Mouse (Mus musculus): ENCODE data around the gene Ppfia1. TPM values are rescaled to one million over a fixed set of nuclear protein-coding genes. Genes with fewer than 3 reads are reported as not detected.

The Ppfia1 gene
- polyA plus RNA-seq, 1 experiment from 2014 or later = 43.7 TPM

DNA sequence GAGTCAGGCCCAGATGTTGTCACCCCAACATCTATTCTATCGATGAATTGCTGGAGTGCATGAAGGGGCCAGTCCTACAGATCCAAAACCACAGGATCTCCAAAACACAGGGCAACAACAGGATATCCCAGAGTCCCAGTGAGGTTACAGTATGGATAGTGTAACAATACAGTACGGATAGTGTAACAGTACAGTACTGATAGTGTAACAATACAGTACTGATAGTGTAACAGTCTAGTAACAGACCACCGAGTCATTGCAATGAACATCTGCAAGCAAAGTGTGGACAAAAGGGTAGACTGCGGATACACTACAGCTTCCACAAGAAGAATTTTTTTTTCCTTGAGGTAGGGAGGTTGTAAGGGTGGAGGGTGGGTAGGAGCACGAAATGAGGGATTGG is 12.2 kb downstream of the Ppfia1 start:
- WGBS = 93% methylated on average over 5 of the region's 5 CpGs
- no peak for ATAC-seq (ENCODE audit: low FRiP score, low read depth)
- H3K4me1 ChIP-seq = no peaks in the 10 kb centered on the region
- H3K27me3 ChIP-seq (replicated peaks) = no peaks in the 10 kb centered on the region
- H3K9ac ChIP-seq = no peak overlapping the region
- peaks cover 6% of the 10 kb centered on the region; the same call in 1 of the 2 replicates for H3K36me3 ChIP-seq
- no peak overlapping the region for H3K27ac ChIP-seq
- H3K9me3 ChIP-seq = no peaks in the 10 kb centered on the region
- no peak overlapping the region for H3K4me3 ChIP-seq
- no peak overlapping the region for H3K4me2 ChIP-seq (replicated peaks)

DNA sequence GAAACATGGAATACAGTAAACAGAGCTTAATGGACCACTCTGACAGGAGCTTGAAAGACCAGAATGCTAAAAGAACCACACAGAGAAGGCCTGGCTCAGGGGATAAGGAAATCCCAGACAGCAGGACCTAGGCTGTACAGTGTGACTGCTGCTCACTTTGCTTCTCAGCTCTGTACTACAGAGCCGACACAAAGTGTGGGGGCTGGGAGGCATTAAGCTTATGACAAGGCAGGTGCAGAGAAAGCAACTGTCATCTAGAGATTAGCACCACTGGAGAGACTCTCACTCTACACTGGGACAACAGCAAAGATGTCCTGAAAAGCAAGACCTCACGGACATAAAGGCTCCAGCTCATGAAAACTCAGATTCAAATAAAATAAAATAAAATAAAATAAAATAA is 14.4 kb downstream of the Ppfia1 start:
- Histone ChIP-seq H3K27ac (no peak overlapping the region), H3K9ac (no peak overlapping the region), H3K9me3 (no peaks in the 10 kb centered on the region), H3K36me3 (no peaks in the 10 kb centered on the region), H3K27me3 (replicated peaks) (no peaks in the 10 kb centered on the region), H3K4me3 (no peak overlapping the region), H3K4me2 (replicated peaks) (no peak overlapping the region), H3K4me1 (no peaks in the 10 kb centered on the region)
- ATAC-seq (ENCODE audit: low FRiP score, low read depth) = no peak
- WGBS = 83% methylated on average over 2 of the region's 2 CpGs

DNA sequence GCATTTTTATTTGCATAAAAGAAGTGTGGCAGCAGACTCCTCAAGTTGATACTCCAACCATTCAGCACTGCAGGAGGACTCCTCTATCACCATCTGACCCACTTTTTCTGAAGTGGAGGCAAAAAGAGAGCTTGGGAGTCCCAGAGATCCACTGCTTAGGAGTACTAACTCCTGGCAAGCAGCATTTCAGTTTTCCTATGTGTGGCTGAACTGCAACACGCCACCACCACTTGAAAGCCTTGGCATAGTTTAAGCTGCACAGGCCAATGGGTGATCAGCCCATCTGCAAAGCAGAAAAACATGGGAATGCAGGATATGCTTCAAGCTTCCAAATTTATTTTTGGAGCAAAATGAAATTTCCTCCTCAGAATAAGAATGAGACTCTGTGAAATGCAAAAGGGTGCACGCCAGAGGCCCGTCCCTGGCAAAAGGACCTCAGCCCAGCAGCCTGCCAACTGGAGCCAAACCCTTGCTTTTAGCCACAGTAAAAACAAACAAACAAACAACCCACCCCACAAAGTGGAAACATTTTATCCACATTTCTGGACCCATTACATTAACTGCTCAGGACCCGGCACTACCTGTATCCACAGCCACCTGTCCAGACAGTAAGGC is 15.4 kb downstream of the Ppfia1 start:
- Histone ChIP-seq H3K9me3 (no peaks in the 10 kb centered on the region), H3K9ac (no peak overlapping the region), H3K4me2 (replicated peaks) (no peak overlapping the region), H3K4me1 (no peaks in the 10 kb centered on the region), H3K27me3 (replicated peaks) (no peaks in the 10 kb centered on the region), H3K4me3 (no peak overlapping the region), H3K27ac (no peak overlapping the region), H3K36me3 (no peaks in the 10 kb centered on the region)
- ATAC-seq (ENCODE audit: low FRiP score, low read depth) = no peak
- 90% methylated on average over 4 of the region's 4 CpGs for WGBS

DNA sequence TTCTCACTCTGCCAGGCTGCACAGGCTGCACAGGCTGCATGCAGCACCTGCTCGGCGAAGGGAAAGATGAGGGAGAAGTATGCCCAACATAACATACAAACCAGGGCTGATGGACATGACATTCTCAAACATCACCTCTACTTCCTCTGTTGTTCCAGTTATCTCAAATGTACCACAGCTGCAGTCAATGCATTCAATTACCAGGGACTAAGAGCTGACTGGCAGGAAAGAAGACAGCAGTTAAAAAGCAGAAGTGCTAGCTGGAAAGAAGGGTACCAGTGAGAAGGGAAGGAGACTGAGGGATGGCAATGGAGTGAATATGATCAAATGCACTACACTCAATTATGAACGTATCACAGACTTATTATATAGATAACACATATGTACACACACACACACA is 17.2 kb downstream of the Ppfia1 start:
- 90% methylated on average over 3 of the region's 3 CpGs for WGBS
- no peak overlapping the region for H3K27ac ChIP-seq
- H3K27me3 ChIP-seq (replicated peaks) = no peaks in the 10 kb centered on the region
- no peak for ATAC-seq (ENCODE audit: low FRiP score, low read depth)
- peaks cover 9% of the 10 kb centered on the region; the same call in 1 of the 2 replicates for H3K4me1 ChIP-seq
- H3K4me2 ChIP-seq (replicated peaks) = no peak overlapping the region
- H3K4me3 ChIP-seq = no peak overlapping the region
- H3K36me3 ChIP-seq = no peaks in the 10 kb centered on the region
- no peaks in the 10 kb centered on the region for H3K9me3 ChIP-seq
- no peak overlapping the region for H3K9ac ChIP-seq

DNA sequence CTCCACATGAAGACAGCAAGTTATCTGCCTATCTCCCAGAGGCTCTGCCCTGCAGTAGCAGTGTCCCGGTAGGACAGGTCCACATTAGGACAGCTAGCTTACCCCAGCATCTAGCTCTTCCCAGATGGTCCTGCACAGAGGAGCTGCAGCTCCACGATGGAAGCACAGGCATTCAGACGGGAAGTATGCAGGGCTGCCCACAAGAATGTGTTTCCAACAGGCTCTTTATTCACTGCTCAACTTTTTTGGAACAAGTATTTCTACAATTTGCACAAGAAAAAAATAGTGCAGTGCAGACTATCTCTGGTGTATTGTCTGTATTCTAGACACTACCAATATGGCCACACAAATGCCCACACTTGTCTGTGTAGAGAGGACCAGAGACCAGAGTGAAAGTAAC is 18.8 kb downstream of the Ppfia1 start:
- Histone ChIP-seq H3K9me3 (no peaks in the 10 kb centered on the region), H3K27ac (no peak overlapping the region), H3K9ac (no peak overlapping the region), H3K36me3 (no peaks in the 10 kb centered on the region), H3K4me2 (replicated peaks) (no peak overlapping the region), H3K4me1 (peaks cover 9% of the 10 kb centered on the region; the same call in 1 of the 2 replicates), H3K4me3 (no peak overlapping the region), H3K27me3 (replicated peaks) (no peaks in the 10 kb centered on the region)
- WGBS = 91% methylated on average over 3 of the region's 3 CpGs
- no peak for ATAC-seq (ENCODE audit: low FRiP score, low read depth)

DNA sequence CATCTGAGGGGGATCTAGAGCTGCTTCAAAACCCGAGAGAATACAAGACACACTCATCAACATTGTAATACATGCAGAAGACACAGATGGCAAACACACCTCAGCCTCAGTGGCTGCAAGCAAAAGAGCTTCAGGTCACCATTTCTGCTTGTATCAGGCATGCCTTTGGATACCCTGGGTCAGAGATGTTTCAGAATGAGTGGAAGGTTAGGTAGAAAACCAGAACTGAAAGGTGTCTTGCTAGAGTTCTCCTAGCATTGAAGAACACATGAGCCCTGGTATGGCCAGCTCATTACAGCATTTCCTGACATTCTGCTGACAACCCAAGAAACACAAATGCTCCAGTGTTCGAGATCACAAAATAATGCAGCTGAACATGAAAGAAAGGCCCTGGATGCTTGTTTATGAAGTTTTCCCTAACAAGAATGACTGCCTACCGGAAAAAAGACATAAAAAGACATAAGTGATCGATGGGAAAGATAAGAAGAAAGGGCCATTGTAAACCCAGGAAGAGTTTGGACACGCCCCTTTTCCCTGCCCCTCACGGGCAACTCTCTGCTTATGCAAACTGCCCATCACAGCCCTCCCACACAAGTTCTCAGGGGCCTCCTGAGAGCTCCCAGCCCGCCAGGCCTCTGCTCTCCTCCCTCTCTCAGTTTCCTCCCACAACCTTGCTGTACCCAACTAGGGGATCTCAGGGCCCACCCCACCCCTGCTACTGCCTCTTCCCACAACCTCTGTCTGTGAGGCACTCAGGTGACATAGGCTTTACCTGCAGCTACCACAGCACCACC is 21.7 kb downstream of the Ppfia1 start:
- H3K4me2 ChIP-seq (replicated peaks) = no peak overlapping the region
- no peaks in the 10 kb centered on the region for H3K9me3 ChIP-seq
- H3K4me1 ChIP-seq = peaks cover 9% of the 10 kb centered on the region; the same call in 1 of the 2 replicates
- no peak overlapping the region for H3K4me3 ChIP-seq
- no peak overlapping the region for H3K27ac ChIP-seq
- no peaks in the 10 kb centered on the region for H3K36me3 ChIP-seq
- WGBS = 37% methylated on average over 7 of the region's 7 CpGs
- H3K9ac ChIP-seq = no peak overlapping the region
- no peaks in the 10 kb centered on the region for H3K27me3 ChIP-seq (replicated peaks)
- ATAC-seq (ENCODE audit: low FRiP score, low read depth) = no peak

DNA sequence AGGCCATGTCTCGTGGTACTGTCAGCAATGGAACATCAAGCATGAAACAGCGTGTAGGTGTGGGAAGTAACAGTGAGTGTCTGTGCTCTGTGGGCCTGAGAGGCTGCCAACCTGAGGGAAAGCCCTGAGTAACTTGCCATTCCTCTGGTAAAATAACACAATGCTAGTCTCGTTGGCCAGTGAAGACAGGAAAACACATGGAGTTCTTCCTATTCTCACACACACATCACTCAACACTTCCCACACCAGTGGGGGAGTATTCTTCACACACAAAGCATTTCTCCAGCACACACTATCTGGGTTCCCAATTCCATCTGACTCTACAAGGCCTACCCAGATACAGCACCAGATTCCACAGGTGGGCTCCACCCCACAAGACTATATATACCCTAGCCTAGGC is 23.7 kb downstream of the Ppfia1 start:
- H3K9me3 ChIP-seq = no peaks in the 10 kb centered on the region
- no peak overlapping the region for H3K27ac ChIP-seq
- H3K4me2 ChIP-seq (replicated peaks) = no peak overlapping the region
- WGBS = 85% methylated on average over 3 of the region's 3 CpGs
- H3K4me1 ChIP-seq = peaks cover 9% of the 10 kb centered on the region; the same call in 1 of the 2 replicates
- H3K9ac ChIP-seq = no peak overlapping the region
- no peaks in the 10 kb centered on the region for H3K36me3 ChIP-seq
- ATAC-seq (ENCODE audit: low FRiP score, low read depth) = no peak
- no peaks in the 10 kb centered on the region for H3K27me3 ChIP-seq (replicated peaks)
- no peak overlapping the region for H3K4me3 ChIP-seq

DNA sequence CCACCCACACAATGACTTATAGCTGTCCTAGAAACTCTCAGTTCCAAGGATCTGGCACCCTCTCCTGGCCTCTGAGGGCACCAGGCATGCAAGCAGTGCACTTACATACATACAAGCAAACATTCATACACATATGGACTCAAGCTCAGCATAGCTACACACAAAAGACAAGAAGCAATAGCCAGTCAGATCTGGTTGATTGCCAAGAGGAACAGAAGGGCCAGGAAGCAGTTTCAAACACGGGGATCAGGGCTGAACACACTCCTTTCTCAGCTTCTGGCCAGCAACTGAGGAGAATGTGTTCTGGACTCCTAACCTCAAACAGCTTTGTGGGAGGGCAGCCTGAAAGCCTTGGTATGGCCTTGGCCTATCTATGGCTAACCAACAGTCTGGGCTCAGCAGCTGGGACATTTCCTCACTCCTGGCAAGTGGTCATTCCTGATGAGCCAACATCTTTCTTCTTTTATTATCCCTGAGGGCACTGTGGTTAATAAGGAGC is 25.8 kb downstream of the Ppfia1 start:
- H3K4me3 ChIP-seq = no peak overlapping the region
- no peaks in the 10 kb centered on the region for H3K27me3 ChIP-seq (replicated peaks)
- H3K9me3 ChIP-seq = no peaks in the 10 kb centered on the region
- peaks cover 9% of the 10 kb centered on the region; the same call in 1 of the 2 replicates for H3K4me1 ChIP-seq
- 70% methylated on average over 1 of the region's 1 CpGs for WGBS
- H3K36me3 ChIP-seq = no peaks in the 10 kb centered on the region
- H3K27ac ChIP-seq = no peak overlapping the region
- no peak overlapping the region for H3K9ac ChIP-seq
- no peak overlapping the region for H3K4me2 ChIP-seq (replicated peaks)
- ATAC-seq (ENCODE audit: low FRiP score, low read depth) = no peak

DNA sequence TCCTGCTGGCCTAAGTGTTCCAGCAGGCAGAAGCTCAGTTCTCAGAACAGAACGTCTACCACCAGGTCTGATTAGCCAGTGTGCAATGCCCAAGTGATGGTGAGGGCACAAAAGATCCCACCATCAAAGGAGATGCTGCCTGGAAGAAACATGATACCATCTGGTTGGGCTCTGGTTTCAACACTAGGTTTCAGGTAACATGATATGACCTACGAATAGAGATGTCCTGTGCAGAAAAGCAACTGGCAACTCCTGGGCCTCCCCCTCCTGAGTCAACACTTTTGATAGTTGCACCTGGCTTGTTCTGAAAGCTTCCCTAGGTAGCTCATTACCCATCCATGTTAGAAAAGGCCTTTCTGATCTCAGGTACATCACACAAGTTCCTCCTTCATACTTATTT is 26.9 kb downstream of the Ppfia1 start:
- H3K4me1 ChIP-seq = no peaks in the 10 kb centered on the region; the same call in 1 of the 2 replicates
- H3K4me2 ChIP-seq (replicated peaks) = no peak overlapping the region
- H3K27me3 ChIP-seq (replicated peaks) = no peaks in the 10 kb centered on the region
- no peak overlapping the region for H3K9ac ChIP-seq
- H3K4me3 ChIP-seq = no peak overlapping the region
- 51% methylated on average over 2 of the region's 2 CpGs for WGBS
- no peaks in the 10 kb centered on the region for H3K36me3 ChIP-seq
- ATAC-seq (ENCODE audit: low FRiP score, low read depth) = no peak
- no peaks in the 10 kb centered on the region for H3K9me3 ChIP-seq
- no peak overlapping the region for H3K27ac ChIP-seq

DNA sequence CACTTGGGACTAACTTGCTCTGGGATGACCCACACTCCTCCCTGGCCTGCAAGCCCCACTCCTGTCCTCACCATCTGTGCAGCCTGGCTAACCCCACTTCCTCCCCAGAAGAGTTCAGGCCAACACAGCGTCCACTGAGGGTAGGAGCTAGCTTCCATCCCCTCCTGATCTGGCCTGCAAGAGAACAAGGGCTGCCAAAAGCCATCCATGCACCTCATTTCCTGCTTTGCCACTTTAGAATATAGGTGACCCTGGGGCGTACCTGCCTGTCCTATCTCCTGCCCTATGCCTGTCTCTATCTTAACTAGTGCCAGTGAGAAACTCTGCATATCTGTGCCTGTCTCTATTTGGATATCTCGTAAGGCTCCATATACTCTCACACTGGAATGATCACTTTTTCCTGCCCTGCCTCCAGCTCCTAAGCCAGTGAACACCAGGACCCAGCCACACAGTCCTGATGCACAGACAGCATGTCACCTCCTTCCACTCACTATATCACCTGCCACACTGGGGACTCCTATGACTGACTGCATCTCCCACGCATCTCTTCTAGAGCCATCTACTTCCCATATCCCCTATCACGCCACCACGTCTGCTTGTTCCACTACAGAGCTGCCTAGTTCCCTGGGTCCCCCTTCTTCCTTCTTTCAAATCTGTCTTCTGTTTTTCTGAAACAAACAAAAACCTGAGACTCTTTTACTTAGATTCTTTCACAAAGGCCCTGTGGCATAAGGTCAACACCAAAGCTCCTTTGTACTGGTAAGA is 28.9 kb downstream of the Ppfia1 start:
- H3K4me3 ChIP-seq = no peak overlapping the region
- WGBS = 89% methylated on average over 6 of the region's 6 CpGs
- no peak for ATAC-seq (ENCODE audit: low FRiP score, low read depth)
- no peak overlapping the region for H3K27ac ChIP-seq
- peaks cover 11% of the 10 kb centered on the region; the same call in 1 of the 2 replicates for H3K36me3 ChIP-seq
- H3K4me2 ChIP-seq (replicated peaks) = no peak overlapping the region
- no peaks in the 10 kb centered on the region; the same call in 1 of the 2 replicates for H3K4me1 ChIP-seq
- H3K9me3 ChIP-seq = no peaks in the 10 kb centered on the region
- H3K9ac ChIP-seq = no peak overlapping the region
- H3K27me3 ChIP-seq (replicated peaks) = no peaks in the 10 kb centered on the region

DNA sequence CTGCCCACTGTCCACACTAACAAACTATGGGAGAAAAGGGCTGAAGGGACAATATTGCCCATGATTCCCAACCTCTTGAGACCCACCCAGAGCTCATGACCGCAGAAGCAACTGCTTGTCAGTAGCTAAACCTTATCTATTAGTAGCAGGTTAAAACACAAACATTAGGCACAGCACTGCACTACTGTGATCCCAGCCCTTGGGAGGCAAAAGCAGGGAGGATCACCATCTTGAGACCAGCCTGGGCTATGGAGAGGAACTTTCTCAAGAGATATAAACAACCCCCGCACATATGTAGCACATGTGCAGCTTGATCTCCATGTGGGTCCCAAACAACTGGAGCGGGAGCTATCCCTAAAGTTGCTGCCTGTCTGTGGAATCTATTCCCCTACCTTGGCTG is 30.1 kb downstream of the Ppfia1 start:
- Histone ChIP-seq H3K27ac (no peak overlapping the region), H3K36me3 (peaks cover 23% of the 10 kb centered on the region), H3K9ac (no peak overlapping the region), H3K4me2 (replicated peaks) (no peak overlapping the region), H3K4me3 (no peak overlapping the region), H3K27me3 (replicated peaks) (no peaks in the 10 kb centered on the region), H3K9me3 (no peaks in the 10 kb centered on the region), H3K4me1 (no peaks in the 10 kb centered on the region; the same call in 1 of the 2 replicates)
- no peak for ATAC-seq (ENCODE audit: low FRiP score, low read depth)
- WGBS = 83% methylated on average over 3 of the region's 3 CpGs

DNA sequence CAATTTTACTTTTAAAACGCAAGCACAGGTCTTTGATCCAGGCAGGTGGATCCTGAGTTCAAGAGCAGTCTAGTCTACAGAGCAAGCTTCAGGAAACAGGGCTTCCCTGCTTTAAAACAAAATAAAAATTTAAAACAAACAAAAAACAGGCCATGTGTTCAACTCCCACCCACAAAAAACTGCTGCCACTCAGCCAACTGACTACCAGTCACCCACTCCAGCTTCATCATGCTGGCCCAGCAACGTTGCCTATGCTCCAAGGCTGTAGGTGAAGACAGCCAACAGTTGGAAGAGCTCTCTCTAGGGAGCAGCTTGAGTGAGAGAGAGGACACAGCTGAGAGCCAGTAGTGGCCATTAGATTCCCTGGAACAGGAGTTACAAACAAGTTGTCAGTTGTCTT is 31.6 kb downstream of the Ppfia1 start:
- H3K4me2 ChIP-seq (replicated peaks) = no peak overlapping the region
- no peak overlapping the region for H3K27ac ChIP-seq
- H3K27me3 ChIP-seq (replicated peaks) = no peaks in the 10 kb centered on the region
- no peak overlapping the region for H3K4me3 ChIP-seq
- ATAC-seq (ENCODE audit: low FRiP score, low read depth) = no peak
- 94% methylated on average over 2 of the region's 2 CpGs for WGBS
- H3K36me3 ChIP-seq = peaks cover 33% of the 10 kb centered on the region
- H3K4me1 ChIP-seq = no peaks in the 10 kb centered on the region; the same call in 1 of the 2 replicates
- no peaks in the 10 kb centered on the region for H3K9me3 ChIP-seq
- no peak overlapping the region for H3K9ac ChIP-seq

Data from neural tube, embryonic 12.5 days (tissue).